Mouse (Mus musculus): Measurements from ENCODE around the gene D230025D16Rik.
A peak's percentile ranks its signal among the peaks of the same experiment; 100 is the strongest.

GRCm38 (mm10) chr8:105225272-105225593, 288 bp downstream of the D230025D16Rik start:
- 0 out of 2 replicates have a peak, but pooled peaks have one; percentile 8 for TF ChIP-seq CTCF (IDR thresholded peaks at IDR 0.05; ENCODE audit: borderline replicate concordance, control insufficient read depth, extremely low read depth, insufficient read depth, low read length, poor library complexity)
- no peak for TF ChIP-seq POLR2A (IDR thresholded peaks at IDR 0.05; ENCODE audit: control insufficient read depth, extremely low read depth, insufficient read depth, low read length, poor library complexity)
